Mouse (Mus musculus): ENCODE results near the gene Epha2.

GRCm38 (mm10) chr4:141311078-141311477, 10.0 kb downstream of the Epha2 start:
- TF ChIP-seq EP300 (optimal IDR thresholded peaks at IDR 0.05) (no peak), CTCF (IDR thresholded peaks at IDR 0.05; ENCODE audit: low read depth) (no peak)

Measured in stomach, postnatal 0 days (tissue).